Mouse (Mus musculus) spleen, postnatal 4 days (tissue): ENCODE data around the gene Maz.

ENCODE experiments used
- DNase-seq, 2 experiments: peaks; one replicate each; pipeline ENCODE4 v3.0.0; 2022; ENCODE audit warnings: low spot score in 2 of 2

Gene Maz

DNA sequence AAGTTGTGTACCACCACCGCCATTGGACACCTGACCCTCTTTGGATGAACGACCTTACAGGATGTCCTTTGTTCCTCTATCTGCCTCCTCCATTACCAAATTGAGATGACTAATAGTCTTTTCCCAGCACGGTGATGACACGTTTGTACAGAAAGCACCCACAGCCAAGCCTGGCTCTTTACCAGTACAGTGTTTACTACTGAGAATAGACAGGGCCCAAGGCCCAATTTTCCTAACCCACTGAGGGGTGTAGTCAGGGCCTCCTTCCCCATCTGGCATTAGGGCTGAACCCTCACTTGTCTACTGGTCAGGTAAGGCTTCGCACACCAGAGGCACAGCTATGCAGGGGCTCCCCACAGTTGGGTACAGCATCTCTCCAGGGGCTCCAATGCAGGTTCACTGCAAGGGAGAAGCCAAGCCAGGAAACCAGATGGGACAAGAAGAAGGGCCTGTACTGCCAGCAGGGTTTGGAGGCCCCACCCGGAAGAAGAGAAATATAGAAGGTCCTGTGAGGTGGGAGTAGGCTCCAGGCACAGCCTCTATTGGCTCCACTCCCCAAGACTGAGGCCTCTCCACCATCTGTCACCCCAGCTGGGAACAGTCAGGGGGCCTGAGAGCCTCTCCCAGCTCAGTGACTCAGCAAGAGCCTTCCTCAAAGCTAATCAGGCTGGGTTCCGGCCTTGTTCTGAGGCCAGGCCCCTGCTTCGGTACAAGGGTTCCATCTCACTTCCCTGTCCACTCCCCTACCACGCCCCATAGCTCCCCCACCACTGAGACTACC lies 18.4 kb downstream of the Maz start:
- peak; percentile 55 to 78 for DNase-seq

DNA sequence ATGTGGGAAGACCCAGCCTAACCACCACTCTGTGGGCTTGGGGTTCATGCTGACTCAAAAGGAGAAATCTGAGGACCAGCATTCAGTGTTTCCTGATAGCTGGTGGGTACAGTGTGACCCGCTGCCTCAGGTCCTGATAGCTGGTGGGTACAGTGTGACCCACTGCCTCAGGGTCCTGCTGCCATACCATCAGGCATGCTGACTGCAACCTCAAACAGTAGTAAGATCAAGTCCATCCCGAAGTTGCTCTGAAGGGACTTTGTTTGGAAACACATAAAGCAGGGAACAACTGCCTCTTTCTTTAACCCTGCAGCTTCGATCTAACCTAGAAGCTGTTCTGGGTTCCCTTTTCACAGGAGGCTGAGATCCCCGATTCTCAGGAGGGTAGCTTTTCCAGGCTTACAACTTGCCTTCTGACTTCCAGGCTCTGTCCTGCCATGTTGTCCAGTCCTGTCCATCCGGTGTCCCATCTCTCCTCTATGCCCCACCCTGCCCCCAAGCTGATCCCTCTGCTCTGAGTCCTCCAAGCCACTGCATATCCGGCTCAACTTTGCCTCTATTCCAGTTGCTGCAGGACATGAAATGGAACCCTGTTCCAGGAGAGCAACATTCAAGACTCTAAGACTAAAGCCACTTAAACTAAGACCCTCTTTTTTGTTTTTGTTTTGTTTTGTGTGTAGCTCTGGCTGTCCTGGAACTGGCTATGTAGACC lies 19.4 kb downstream of the Maz start:
- DNase-seq, result no peak

DNA sequence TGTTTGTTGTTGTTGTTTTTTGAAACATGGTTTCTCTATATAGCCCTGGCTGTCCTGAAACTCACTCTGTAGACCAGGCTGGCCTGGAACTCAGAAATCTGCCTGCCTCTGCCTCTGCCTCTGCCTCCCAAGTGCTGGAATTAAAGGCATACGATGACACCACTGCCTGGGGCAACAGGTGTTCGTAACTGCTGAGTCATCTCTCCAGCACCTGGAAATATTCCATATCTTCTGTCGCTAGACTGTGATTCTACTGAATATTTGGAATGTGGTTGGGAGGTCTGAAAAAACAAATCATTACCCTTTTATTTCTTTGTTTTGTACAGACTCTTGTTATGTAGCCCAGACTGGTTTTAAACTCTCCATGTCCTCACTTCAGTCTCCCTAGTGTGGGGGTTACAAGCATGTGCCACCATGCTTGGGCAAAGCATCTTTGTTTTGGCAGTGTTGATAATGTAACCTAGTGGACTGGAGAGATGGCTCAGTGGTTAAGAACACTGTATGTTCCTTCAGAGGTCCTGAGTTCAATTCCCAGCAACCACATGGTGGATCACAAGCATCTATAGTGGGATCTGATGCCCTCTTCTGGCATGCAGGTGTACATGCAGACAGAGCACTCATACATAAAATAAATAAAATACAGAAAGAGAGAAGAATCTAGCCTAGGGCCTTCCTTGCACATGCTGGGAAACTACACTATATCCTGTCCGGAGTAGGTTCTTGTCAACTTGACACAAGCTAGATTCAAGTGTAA lies 22.5 kb downstream of the Maz start:
- DNase-seq, result no peak

DNA sequence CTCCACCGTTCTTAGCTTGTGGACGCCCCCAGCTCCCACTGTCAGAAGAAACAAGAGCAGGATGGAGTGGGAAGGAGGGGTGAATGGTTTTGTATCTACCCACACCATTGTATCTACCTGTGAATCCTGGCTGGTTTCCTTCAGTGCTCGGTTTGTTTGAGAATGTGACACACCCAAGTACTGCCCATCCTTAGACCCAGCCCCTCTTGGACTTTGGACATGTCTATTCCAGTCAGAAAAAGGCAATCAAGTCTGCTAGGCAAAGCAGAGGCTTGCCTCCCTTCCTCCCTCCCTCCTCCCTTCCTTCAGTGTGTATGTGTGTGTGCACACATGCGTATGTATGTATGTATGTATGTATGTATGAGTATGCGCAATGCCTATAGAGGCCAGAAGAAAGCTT lies 23.2 kb downstream of the Maz start:
- DNase-seq, result no peak

DNA sequence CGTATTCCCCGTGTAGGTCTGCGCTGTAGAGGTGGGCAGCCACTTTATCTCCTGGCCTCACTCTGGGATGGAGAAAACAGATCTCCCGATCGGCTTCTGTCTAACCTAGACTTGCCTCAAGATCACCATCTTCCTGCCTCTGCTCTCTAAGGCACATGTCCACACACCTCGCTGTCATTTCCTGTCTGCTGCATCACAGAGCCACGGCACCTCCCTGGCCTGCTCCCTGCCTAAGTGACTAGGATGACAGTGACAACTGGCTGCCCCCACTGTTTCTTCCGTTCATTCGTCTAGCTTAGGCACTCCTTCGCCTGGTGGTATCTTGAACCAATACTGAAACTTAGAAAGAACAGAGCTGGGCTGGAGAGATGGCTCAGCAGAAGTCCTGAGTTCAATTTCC lies 27.3 kb downstream of the Maz start:
- DNase-seq, result no peak

DNA sequence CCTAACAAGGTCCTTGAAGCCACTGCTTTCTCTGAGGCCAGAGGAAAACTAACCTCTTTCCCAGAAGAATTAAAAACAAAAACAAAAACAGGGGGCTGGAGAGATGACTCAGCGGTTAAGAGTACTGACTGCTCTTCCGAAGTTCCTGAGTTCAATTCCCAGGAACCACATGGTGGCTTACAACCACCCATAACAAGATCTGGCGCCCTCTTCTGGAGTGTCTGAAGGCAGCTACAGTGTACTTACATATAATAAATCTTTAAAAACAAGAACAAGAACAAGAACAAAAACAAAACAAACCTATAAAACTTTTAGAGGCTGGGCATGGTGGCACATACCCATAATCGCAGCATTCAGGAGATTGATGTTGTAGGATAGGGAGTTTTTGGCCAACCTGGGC lies 30.4 kb downstream of the Maz start:
- DNase-seq, result no peak

DNA sequence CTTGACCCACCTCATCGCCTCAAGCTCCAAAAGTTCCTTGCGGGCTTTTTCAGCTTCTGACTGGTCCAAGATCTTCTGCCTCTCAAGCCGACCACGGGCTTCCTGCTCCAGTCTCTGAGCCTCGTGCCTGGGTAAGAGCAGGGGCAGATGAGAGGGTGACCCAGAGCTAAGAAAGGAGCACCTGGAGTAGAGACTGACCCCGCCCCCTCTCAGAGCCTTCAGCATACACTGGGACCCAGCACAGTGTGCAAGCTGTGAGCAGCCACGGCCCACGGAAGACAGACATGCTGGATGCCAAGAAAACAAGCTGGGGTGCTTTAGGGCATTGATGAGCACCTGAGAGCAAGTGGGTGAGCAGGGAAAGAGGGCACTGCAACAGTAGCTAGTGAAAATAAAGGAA lies 38.0 kb downstream of the Maz start:
- no peak for DNase-seq

DNA sequence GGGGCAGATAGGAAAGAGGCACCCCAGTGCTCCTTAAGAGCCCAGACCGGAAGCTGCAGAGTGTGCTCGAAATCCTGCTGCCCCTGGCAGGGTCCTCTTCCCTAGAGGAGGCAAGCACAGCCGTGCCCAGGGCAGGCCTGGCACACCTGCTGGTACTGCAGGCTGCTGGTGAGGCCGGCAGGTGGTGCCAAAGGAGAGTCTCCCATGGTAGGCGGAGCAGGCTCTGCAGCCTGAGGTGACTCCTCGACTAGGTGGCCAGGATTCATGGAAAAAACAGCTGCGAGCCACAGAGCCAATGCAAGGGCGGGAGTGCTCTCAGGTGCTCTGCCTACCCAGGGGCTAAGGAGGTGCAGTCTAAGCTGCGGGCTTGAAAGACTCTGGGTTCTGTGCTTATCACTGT lies 40.5 kb downstream of the Maz start:
- DNase-seq, result no peak

DNA sequence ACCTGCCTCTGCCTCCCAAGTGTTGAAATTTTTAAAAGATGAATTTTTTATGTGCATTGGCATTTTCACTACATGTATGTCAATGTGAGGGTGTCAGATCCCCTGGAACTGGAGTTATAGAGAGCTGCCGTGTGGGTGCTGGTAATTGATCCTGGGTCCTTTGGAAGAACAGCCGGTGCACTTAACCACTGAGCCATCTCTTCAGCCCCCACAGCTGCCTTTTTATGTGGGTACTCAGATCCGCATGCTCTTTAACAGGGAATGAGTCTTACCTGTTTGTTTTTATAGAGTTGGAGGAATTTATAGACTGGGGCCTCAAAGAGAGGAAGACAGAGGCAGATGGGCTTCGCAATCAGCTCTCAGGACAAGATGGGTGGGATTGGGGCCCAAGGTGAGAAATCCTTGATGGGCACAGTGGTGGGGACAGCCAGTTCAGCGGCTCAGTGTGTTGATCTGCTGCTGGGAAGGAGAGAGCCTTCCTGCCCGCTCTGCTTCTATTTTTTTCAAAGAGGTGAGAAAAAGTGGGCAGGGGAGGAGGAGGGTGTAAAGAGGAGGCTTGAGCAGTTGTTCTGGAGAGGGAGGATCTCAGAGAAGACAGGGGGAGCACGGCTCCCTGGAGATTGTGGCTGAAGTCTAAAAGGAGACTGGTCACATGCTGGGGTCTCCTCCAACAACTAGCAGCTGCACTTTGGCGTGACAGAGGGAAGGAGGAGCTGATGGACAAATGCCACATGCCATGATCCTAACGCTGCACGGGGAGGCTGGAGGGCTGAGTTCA lies 42.0 kb downstream of the Maz start:
- no peak for DNase-seq

DNA sequence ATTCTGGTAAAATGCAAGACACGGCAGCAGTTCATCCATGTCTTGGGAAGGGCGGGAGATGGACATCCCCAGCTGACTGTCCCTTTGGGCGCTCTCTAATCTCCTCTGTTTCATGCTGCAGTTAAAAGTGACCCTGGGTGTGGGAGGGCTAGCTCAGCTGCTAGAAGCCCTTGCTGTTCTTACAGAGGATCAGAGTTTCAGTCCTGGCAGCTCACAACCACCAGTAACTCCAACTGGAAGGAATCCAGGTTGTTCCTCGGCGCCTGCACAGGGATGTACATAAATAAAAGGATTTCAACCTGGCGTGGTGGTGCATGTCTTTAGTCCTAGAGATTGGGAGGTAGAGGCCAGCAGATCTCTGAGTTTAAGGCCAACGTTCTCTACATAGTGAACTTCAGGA lies 43.7 kb downstream of the Maz start:
- no peak for DNase-seq

DNA sequence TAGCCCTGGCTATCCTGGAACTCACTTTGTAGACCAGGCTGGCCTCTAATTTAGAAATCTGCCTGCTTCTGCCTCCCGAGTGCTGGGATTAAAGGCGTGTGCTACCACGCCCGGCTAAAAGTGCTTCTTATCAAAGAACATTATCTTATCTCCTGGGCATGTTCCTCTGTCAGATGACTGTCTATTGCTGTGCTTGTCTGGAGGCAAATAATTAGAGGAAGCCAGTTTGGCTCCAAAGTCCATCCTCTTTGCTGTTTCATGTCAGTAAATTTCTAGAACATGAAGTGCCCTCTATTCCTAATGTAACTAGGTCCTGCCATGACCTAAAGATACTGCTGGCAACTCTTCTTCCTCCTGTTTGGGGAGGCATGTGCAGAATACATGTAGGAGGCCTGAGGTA lies 44.8 kb downstream of the Maz start:
- no peak for DNase-seq

DNA sequence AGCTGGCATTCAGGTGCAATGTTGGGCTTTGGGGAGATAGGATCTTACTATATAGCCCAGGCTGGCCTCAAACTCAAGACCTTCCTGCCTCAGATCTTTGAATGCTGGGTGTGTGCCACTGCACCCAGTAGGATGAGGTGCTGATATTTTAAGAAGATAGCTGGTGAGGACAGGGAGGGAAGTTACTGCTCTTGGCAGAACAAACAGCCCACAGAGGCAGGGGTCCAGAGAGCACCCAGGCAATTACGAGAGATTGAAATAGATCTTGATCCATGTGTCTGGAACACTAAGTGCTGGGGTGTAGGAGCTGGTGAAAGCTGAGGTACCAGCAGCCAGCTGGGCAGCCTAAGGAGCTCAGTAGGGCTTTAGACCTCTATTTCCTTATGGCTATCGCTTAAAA lies 45.2 kb downstream of the Maz start:
- DNase-seq, result no peak

DNA sequence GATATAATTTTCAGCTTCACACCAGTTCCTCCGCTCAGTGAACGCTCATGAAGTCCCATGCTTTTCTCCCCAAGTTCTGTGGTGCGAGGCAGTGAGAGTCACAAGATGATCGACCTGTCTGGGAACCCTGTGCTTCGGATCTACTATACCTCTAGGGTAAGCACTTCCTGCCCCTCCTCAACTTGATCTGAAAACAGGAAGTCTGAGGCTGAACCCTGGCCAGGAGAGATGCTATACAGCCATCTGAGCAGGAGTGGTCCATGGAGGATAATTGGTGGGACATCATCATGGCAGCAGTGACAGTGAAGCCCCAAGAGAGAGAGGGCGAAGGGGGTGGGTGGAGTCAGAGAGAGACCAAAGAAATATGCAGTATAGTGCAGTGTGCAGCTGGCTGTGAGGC lies 48.0 kb downstream of the Maz start:
- DNase-seq, result no peak

DNA sequence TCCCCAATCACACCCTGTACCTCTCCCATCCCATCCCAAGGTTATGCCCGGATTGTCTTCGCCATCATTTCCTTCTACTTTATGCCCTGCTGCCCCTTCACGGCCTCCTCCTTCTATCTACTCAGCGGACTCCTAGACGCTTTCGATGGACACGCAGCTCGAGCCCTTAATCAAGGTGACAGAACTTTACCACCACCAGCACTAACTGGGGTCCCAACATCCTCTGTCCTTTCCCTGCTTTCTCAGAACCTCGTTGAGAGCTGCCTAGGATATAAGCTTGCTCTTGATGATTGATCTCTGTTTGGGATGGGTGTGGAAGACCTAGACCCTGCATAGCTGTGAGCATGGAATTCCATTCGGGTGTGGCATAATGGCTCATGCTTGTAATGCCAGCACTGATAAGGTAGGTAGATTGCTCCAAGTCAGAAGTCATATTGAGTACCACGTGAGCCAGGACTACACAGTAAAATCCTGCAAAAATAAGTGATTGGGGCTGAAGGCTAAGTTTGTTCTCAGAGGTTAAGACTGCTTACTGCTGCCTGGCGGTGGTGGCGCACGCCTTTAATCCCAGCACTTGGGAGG lies 49.9 kb downstream of the Maz start:
- no peak for DNase-seq

DNA sequence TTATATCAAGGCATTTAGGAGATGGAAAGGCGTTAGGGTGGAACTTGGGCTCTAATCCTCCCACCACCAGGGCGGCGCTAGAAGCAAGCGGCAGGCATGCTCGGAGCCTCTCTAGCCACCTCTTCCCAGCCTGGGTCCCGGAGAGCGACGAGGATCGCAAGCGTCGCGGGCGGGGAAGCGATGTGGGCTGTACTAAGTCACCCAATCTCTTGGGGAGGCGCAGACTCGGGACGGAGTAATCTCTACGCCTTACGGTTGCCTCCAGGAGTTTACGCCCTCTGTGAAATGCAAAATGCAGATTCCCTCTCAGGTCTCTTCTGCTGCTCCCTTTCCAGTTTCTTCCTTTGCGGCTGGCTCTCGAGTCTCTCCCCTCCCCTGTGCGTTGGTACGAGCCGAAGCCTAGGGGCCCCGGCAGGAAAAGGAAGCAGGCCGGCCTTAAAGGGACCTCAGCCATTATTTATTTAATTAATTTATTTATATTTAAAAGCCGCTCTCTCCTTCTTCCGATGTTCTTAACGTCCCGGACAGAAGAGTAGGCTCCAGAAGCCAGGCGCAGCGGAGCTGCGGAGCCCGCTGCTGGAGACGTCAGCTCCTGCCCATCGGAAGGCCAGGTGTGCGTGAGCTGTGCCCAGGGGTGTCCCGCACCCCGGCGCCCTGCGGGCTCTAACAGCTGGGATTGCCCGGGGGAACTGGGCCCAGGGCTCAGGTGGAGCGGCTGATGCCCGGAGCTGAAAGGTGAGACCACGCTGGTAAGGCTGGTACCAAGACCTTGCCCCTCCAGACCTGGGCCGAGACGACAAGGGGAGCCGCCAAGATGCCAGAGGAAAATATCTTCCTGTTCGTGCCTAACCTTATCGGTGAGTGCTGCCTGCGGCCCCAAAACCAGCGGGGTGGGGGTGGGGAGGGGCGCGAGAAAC lies 50.6 kb downstream of the Maz start, which contains the start of gene Cdiptos:
Gene Cdiptos, minus strand, starts transcription at position 149 of the 917 bp plus-strand sequence.
- DNase-seq, result peak; percentile 95 to 99

DNA sequence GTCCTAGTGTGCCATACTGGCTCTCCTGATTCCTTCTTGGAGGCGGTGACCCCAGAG lies 51.1 kb downstream of the Maz start, which contains the start of gene Cdipt:
Gene Cdipt, plus strand, starts transcription at position 22 of the 57 bp plus-strand sequence.
- no peak for DNase-seq

DNA sequence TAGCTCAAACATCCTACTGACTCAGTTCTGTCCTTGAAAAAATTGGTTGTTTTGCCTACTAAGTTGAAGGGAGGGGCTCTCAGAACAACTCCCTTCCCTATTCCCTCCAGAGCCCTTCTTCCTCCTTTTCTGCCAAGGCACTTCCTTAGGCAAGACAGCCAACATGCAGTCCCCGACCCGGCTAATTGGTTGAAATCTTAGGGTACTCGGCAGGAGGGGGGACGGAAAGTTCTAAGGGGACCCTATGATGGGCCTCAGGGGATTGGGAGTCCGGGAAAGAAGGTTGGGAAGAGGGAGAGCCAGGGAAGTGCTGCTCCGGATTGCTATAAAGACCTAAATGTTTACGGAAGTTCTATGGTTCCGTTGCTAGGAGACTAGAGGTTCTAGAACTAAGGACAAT lies 51.3 kb downstream of the Maz start:
- no peak for DNase-seq
